Mouse (Mus musculus): ENCODE results near the gene Peg12. TPM values are rescaled to one million over a fixed set of nuclear protein-coding genes. Genes with fewer than 3 reads are reported as not detected.
A peak's percentile ranks its signal among the peaks of the same experiment; 100 is the strongest.

Gene Peg12
- 1.2 and 1.6 TPM in 2 replicates for polyA plus RNA-seq (2012; rRNA removed)

DNA sequence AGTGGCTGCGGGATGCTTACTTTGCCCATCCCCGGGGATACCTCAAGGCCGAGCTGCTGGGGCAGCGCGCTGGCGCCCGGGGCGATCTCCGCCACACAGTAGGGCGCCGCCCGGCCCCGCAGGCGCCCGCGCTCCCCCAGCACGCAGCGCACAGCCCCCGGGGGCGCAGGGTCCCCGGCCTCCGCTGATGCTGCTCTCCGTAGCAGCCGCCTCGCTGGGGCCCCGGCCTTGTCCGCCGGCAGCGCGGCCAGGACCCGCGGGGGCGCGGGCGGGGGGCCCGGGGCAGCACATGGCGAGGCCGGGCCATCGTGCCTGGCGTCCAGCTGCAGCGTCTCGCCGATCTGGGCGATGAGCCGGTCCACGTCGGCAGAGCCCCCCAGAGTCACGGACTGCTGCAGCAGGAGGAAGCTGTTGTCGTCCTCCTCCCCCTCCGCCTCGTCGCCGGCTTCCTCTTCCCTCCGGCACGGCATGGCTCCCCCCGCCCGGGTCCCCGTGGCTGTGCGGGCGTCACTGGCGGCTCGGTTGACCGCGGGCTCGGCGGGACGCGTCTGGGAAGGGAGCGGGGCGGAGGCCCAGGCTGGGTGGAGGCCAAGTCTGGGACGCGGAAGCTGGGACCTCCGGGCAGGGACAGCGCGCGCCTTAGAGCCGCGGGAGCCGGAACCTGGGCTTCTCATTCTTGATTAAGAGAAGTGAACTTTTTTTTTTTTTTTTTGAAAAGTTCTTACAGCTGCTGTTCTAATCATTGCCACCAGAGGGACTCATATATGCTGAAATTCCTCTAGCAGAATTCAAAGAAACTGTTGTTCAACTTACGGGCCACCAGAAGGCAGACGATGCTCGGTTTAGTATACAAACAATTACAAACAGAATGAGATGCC lies at the start of gene Peg12:
TSS of gene Peg12 (minus strand) at position 633 of the 878 bp plus-strand sequence.
- DNase-seq (ENCODE audit: low spot score): peak; percentile 52

DNA sequence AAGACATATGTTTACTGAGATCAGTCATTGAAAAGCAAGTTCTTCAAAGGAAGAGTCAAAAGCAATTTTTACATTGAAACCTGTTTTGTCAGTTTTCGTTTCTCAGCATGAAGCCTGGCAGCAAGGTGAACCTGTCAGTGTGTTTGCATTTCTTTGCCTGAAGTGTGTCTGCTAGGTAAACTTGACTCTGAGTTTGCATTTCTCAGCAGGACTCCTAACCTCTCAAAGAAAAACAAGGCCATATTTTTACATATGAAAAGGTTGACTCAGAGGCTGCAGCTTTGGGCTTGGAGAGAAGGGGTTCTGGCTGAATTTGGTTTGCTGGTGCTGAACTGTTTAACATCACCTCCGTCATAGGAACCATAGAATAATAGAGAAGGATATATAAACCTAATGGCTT lies 21.8 kb upstream of the Peg12 start:
- no peak for DNase-seq (ENCODE audit: low spot score)

DNA sequence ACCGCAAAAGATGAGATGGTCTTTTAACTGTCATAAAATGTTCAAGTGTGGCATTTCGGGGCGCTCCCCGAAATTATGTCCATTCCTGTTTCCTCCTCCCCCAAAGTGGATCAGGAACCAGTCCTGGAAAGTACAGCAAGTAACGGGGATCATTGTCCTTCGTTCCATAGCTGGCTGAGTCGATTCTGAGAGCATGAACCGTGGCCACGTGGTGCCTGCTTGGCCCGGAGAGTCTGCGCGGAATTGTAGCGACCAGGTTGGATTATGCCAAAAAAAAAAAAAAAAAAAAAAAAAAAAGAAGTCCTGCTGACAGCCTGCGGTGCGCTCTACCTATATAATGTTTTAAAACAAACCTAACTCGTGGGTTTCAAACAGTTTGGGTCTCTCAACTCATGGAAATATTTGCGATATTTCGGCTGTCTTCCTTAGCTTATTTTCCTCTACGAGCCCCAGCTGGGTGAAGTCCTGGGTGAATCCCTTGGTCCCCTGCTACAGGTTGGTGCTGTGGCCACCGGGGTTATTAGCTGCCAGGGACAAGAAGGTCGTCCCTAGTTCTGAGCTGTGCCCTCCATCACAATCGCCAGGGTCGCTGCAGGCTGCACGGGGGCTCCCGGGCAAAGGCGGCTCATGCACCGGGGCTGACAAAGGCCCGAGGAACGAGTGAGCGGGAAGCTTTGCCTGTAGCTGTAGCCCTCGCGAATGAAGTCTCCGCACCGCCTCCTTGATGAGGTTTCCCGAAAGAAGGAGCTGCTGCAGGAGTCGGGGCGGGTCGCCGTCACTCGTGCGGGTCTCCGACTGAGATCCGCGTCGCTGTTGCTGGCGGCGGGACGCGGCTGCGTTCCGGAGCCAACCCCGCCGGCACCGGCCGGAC lies 1.1 kb downstream of the Peg12 start:
- DNase-seq (ENCODE audit: low spot score): no peak

DNA sequence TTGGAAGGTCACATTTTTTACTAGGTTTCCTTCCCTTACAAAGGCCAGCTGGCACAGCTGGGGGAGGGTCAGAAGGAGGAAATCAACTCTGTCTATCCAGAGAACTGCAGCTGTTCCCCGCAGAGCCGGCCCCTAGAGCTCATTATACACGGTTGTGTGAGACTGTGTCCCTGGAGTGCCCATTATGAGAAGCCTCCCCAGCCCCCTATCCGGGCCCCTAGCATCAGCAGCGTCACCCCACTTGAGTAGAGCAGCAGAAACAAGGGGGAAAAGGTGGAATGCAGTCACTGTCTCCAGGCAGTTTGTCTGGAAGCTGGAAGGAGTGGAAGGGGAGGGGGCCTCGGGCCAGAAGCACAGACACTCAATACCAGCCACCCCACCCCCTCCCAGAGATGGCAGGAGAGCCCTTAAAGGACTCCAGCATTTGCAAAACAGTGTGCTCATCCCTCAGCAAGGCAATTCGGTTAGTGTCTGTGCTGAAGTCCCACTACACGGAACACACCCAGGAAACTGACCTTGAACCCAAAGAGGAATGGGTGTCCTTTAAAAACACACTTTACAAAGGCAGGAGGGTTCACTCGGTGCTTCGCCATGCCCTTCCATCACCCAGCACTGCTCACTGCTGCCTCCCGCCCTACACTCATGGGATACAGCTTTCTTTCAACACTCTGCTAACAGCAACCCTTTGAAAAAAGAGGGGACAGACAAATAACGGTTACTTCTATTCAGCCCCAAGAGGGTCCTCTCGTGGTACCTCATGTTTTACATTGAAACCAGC lies 1.9 kb downstream of the Peg12 start:
- DNase-seq (ENCODE audit: low spot score): no peak

DNA sequence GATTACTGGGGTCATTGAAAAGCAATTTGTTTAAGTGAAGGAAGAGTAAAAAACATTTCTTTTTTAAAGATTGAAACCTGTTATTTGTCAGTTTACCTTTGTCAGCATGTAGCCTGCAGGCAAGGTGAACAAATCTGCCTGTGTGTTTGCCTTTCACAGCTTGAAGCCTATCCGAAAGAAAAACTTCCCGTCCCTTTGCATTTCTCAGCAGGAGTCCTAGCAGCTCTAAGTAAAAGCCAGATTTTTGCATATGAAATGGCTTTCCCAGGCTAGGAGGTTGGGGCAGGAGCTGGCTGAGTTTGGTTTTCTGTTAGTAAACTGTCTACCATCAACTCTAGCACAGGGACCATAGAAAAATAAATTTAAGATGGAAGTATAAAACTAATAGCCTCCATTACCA lies 12.0 kb downstream of the Peg12 start:
- DNase-seq (ENCODE audit: low spot score): no peak

DNA sequence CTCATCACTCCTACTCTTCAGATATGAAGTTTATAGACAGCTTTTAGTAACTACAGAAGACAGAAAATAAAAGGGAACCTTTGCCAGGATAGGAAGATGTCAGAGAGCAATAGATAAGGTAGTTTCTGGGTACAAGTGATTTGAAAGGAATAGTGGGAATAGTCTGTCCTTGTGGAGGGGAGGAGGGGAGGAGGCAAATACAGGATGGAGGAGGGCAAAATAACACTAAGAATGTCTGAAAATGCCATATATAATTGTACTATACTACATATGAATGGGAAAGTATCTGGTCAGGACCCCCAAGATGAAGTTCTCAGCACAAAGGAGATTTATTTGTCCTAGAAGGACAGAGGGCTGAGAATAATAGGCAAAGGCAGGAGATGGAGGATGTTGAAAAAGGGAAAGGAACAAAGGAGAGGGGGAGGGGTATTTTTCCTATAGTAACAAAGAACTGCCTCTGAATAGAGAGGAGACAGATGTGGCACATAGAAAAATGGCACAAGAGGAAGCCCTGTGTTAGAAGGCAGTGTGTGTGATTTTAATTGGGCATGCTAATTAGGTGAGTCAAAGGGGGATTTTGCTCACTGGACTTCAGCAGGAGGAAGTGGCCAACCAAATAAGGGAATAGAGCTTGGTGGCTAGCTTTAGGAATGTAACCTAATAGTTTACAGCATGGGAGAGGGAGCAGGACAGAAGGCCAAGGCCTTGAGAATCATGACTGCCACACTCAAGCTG lies 18.7 kb downstream of the Peg12 start:
- DNase-seq (ENCODE audit: low spot score): no peak

DNA sequence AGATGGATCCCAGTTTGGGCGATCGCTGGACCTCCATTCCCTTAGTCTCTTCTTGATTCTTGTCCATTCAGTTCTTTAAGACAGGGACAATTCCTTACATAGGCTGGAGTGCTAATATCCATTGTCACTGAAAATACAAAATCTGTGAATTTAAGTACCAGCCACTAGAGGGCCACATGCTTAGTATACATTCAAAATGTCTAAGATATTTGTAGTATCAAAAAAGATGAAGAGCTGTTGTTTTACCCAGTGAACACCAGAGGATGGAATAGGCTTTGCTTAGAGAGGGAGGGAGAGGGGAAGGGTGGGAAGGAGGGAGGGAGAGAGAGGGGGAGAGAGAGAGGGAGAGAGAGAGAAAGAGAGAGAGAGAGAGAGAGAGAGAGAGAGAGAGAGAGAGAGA lies 27.9 kb downstream of the Peg12 start:
- DNase-seq (ENCODE audit: low spot score): no peak

DNA sequence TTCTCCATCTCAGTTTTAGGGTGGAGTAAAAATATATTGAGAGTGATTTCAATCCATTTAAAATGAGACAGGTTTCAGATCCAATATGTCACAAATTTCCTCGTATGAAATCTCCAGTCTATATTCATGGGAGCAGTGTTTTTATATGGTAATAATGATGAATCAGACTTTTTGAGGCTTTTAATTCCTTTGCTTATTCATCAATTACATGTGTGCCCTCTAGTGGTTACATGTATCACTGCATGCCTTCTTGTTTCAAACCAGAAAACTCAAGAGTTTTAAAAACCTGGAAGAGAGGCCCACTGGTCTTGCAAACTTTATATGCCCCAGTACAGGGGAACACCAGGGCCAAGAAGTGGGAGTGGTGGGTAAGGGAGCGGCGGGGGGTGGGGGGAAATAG lies 31.1 kb downstream of the Peg12 start:
- no peak for DNase-seq (ENCODE audit: low spot score)

DNA sequence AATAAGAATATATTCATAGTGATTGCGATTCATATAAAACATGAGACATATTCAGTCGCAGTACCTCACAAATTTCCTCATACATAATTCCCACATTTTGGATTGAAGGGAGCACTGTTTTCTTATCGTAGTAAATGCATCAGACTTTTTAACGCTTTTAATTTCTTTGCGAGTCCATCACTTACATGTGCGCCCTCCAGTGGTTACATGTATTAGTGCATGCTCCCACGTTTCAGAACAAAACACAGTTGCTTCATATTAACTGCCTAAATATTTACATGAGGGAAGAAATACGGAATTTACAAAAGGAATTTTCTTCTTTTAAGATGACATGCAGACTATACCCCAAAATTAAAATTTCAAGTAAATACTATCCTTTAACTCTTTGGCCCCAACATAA lies 36.0 kb downstream of the Peg12 start:
- DNase-seq (ENCODE audit: low spot score): no peak

DNA sequence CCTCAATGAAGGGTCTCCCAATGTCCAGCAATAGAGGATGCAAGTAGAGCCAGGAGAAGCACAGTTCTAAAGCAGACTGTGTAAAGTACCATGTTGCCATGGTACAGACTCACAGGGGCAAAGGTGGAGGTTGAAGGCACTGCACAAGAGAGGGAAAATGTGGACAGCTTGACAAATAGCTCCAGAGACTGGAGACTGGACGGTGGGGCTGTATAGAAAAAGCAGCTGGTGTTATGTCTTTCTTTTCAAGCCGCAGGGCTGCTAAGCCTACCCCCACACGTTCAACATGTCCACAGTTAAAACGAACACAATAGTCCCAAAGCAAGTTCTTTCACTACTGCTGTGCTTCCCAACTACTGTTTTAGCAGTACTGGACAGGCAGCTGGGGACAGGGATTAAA lies 41.1 kb downstream of the Peg12 start:
- no peak for DNase-seq (ENCODE audit: low spot score)

DNA sequence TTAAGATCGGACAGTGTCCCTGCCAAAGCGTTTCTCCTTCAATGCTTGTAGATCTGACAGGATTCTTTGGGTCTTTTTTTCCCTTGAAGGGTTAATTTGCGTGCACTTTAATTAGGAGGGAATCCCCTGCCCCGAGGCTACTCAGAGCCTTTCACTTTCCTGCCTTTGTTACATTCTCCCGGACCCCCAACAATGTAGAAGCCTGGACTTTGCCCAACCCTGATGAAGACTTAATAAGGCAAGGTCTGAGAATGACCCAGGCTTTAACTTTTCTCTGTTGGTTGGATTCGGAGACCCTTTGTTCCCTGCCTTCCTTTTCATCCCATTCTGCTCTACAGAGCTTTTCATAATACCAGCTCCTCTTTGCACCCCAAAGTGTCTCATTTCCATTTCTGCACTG lies 43.7 kb downstream of the Peg12 start:
- DNase-seq (ENCODE audit: low spot score): no peak

DNA sequence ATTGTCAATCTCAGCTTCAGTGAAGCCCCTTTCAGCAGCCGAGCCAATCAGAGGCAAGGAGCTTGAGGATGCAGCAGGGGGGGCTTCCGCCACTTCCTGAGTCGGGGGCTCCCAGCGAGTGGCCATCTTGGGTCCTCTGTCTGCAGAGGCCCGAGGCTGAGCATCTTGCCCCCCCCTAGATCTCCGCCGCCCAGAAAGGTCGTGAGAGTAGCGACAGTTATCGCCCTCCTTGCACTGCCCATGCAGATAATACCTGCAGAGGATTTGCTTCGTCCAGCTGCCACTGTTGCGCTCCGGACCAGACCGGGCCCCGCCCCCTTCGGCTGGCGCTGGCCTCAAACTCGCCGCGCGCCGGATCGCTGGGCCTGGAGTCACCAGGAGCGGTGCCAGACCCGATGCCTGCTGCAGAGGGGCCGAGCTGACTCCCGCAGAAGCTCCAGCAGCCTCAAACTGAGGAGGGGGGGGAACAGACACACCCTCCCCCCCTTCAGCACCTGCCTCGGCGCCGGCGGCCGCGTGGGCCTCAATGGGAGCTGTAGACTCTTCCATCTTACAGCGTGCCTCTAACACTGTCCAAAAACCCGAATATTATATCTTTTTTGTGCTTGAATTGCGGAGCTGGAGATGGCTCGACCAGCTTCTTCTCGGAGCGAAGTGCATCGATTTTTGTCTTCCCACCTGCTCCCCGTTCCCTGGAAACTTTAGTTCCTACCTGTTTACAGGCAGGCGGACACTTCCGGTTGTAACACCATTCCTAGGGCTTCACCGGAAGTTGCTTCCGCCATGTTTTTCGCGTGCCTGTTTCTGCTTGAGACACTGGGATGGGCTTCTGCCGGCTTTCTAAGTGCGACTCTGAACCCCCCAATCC lies 44.6 kb downstream of the Peg12 start, which contains the start of gene Mkrn3:
TSS of gene Mkrn3 (minus strand) at position 647 of the 868 bp plus-strand sequence.
- DNase-seq (ENCODE audit: low spot score): peak; percentile 47

DNA sequence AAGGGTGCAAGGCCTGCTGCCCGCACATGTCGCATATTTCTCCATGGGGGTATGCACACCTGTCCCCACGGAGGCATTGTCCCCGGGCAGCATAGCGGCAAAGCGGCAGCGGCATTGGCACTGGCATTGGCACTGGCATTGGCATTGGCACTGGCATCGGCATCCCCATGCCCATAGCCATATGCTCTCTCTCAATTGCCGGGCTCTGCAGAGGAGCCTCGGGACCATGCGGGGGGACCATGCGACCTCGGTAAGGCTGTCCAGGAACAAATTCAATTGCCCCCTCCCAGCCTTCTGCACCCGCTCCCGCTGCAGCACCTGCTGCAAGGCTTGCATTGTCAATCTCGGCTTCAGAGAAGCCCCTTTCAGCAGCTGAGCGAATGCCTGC lies 45.2 kb downstream of the Peg12 start:
- no peak for DNase-seq (ENCODE audit: low spot score)

DNA sequence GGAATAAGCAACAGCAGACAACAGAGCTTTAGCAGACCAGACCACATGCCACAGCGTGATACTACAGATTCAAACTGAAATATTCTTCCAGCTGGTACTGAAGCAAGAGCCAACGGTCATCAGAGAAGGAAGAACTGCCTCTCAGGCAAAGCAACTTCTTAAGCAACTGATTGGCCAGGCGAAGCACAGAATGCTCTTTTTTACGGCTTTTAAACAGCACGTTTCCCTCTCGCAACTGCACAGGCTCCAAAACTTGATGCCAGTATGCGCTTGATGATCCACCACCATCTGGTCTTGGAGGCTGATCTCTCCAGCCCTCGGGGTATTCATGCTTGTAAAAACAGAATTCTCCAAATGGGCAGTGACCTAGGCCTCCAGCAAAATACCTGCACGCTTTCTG lies 46.0 kb downstream of the Peg12 start:
- DNase-seq (ENCODE audit: low spot score): no peak

DNA sequence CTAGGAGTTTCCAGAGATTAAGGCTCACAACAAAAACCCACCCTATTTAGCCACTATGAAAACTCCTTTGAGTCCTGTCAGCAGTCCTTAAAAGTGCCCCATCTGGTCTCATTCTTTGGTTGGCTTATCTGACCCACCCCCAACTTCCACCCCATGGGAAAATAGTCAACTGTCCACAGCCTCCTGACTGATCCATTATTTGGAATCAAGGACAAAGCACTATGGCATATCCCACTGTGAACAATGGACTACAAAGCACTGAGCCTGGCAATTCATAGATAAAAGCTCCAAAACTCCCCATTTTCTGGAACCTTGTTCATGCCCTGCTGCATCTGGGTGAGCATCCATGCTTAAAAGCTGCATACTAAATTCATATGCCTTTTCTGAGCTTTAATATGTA lies 48.1 kb downstream of the Peg12 start:
- no peak for DNase-seq (ENCODE audit: low spot score)

DNA sequence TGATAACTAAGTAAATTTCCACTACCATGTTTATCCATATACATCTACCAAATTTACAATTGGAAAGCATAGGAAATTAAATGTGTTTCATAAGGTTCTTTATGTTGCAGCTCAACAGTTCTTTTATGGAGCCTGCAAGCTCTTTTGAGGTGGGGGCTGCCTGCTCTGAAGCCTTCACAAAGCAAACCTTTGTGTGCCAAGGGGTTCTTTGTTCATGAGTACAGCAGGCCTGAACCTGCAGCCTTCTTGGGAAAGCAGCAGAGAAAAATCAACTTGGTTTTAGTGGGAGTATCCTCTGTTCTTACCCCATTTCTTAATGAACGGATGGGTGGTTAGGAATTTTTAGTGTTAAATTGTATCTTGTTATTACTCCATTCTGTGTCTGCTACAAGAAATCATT lies 49.1 kb downstream of the Peg12 start:
- DNase-seq (ENCODE audit: low spot score): no peak

Measured in urinary bladder, adult 2 months (tissue).